Mouse (Mus musculus) A20 (cell line): Measurements from ENCODE around the gene Klhl35.

Experiments used
- DNase-seq: peaks from one replicate; pipeline ENCODE4 v3.0.0-alpha.2; 2011; ENCODE audit warnings: low read depth, low spot score

The Klhl35 gene

GRCm38 (mm10) chr7:99465811-99466210 lies at the start of gene Klhl35:
Gene Klhl35 (plus strand): TSS chr7:99466004.
- DNase-seq = no peak

- DNase-seq = no peak
These were observed 46.5 kb upstream of the Klhl35 start for GRCm38 (mm10) chr7:99419311-99419710.

- no peak for DNase-seq
These were observed 44.8 kb upstream of the Klhl35 start for GRCm38 (mm10) chr7:99421006-99421405.

GRCm38 (mm10) chr7:99424538-99425155 lies 41.2 kb upstream of the Klhl35 start:
- DNase-seq = no peak

- no peak for DNase-seq
These were observed 40.1 kb upstream of the Klhl35 start for GRCm38 (mm10) chr7:99425706-99426105.

GRCm38 (mm10) chr7:99427031-99427430 lies 38.8 kb upstream of the Klhl35 start:
- DNase-seq = no peak

- DNase-seq = no peak
These were observed 37.8 kb upstream of the Klhl35 start for GRCm38 (mm10) chr7:99427987-99428386.

- DNase-seq = no peak
These were observed 37.0 kb upstream of the Klhl35 start for GRCm38 (mm10) chr7:99428836-99429235.

- DNase-seq = no peak
These were observed 36.0 kb upstream of the Klhl35 start for GRCm38 (mm10) chr7:99429786-99430185.

- no peak for DNase-seq
These were observed 35.6 kb upstream of the Klhl35 start for GRCm38 (mm10) chr7:99430246-99430645.

- DNase-seq = no peak
These were observed 33.6 kb upstream of the Klhl35 start for GRCm38 (mm10) chr7:99432248-99432647.

GRCm38 (mm10) chr7:99432863-99433262 lies 32.9 kb upstream of the Klhl35 start:
- no peak for DNase-seq

GRCm38 (mm10) chr7:99434672-99435250 lies 31.0 kb upstream of the Klhl35 start:
- DNase-seq = peak; percentile 61

- no peak for DNase-seq
These were observed 29.3 kb upstream of the Klhl35 start for GRCm38 (mm10) chr7:99436530-99436929.

- DNase-seq = no peak
These were observed 26.9 kb upstream of the Klhl35 start for GRCm38 (mm10) chr7:99438881-99439280.

- no peak for DNase-seq
These were observed 24.2 kb upstream of the Klhl35 start for GRCm38 (mm10) chr7:99441534-99442072.

- no peak for DNase-seq
These were observed 22.6 kb upstream of the Klhl35 start for GRCm38 (mm10) chr7:99443164-99443563.

- peak; percentile 46 for DNase-seq
These were observed 21.8 kb upstream of the Klhl35 start for GRCm38 (mm10) chr7:99444012-99444411.

GRCm38 (mm10) chr7:99445833-99446232 lies 20.0 kb upstream of the Klhl35 start:
- peak; percentile 30 for DNase-seq

- DNase-seq = no peak
These were observed 18.5 kb upstream of the Klhl35 start for GRCm38 (mm10) chr7:99447323-99447722.

GRCm38 (mm10) chr7:99448619-99449018 lies 17.2 kb upstream of the Klhl35 start:
- DNase-seq = no peak

GRCm38 (mm10) chr7:99449063-99449462 lies 16.7 kb upstream of the Klhl35 start:
- DNase-seq = peak; percentile 62

GRCm38 (mm10) chr7:99449751-99450150 lies 16.1 kb upstream of the Klhl35 start:
- peak; percentile 29 for DNase-seq
